Mouse (Mus musculus) forebrain, postnatal 0 days (tissue): Measurements from ENCODE around the gene Hexb. TPM values are rescaled to one million over a fixed set of nuclear protein-coding genes. Genes with fewer than 3 reads are reported as not detected.
"Not testable (repeated sequence)": the region's sequence is repeated elsewhere in the genome, so short reads cannot be mapped to it uniquely, and the experiment has no call there.

Experiments
- ATAC-seq: fragments of 200-750 bp; cut with Nextera tagmentation; 2 replicates; pipeline ENCODE4 v1.8.0; 2017; ENCODE audit warnings: mild to moderate bottlenecking, moderate library complexity
- DNase-seq: peaks from one replicate; pipeline ENCODE4 v3.0.0-alpha.2; 2015
- H3K27ac ChIP-seq: fragments of 300-500 bp; sonication (generic); 2 replicates; pipeline ENCODE4 v1.5.1; 2014; ENCODE audit warnings: low read depth, mild to moderate bottlenecking, antibody characterized with exemption, low read length, moderate library complexity, mixed read lengths
- H3K27me3 ChIP-seq: fragments of 300-500 bp; sonication (generic); 2 replicates; pipeline ENCODE4 v1.6.1; 2014; ENCODE audit warnings: mild to moderate bottlenecking, low read length, mixed read lengths; ENCODE audit not compliant: insufficient read depth
- H3K36me3 ChIP-seq: fragments of 300-500 bp; sonication (generic); 2 replicates; pipeline ENCODE4 v1.6.1; 2014; ENCODE audit warnings: mild to moderate bottlenecking, moderate library complexity; ENCODE audit not compliant: insufficient read depth
- H3K4me1 ChIP-seq: fragments of 300-500 bp; sonication (generic); 2 replicates; pipeline ENCODE4 v1.6.1; 2014; ENCODE audit warnings: antibody characterized with exemption; ENCODE audit not compliant: insufficient read depth
- H3K4me2 ChIP-seq: fragments of 300-500 bp; sonication (generic); 2 replicates; pipeline ENCODE4 v1.6.1; 2014; ENCODE audit warnings: low read depth, mild to moderate bottlenecking, moderate library complexity
- H3K4me3 ChIP-seq: fragments of 300-500 bp; sonication (generic); 2 replicates; pipeline ENCODE4 v1.5.1; 2014; ENCODE audit warnings: low read depth, low read length, mixed read lengths
- H3K9ac ChIP-seq: fragments of 300-500 bp; sonication (generic); 2 replicates; pipeline ENCODE4 v1.6.1; 2014; ENCODE audit warnings: mild to moderate bottlenecking
- H3K9me3 ChIP-seq: fragments of 300-500 bp; sonication (generic); 2 replicates; pipeline ENCODE4 v1.6.1; 2016; ENCODE audit warnings: low read length
- CTCF ChIP-seq: sonication (generic); IDR thresholded peaks from 2 replicates; pipeline ENCODE4 v1.5.1; 2016; ENCODE audit warnings: antibody characterized with exemption, control low read depth, low read depth
- WGBS: fragments of 180-500 bp; shearing (Covaris S2); extraction: QIAGEN DNeasy Blood & Tissue Kit; methylation state at CpG from one replicate; pipeline ENCODE4 v1.1.7; 2014; 5-methylcytosine and 5-hydroxymethylcytosine counted together
- polyA plus RNA-seq: library from polyadenylated mRNA; unstranded; fragments of >200 nt; fragmentation: Nextera tagmentation; extraction: Ambion mirVana; gene quantifications from 2 replicates; pipeline ENCODE4 v1.2.1, GENCODE M21; 2015
- total RNA-seq: library from RNA; depleted of rRNA; stranded (reverse); fragments of >200 nt; gene quantifications from 2 replicates; pipeline ENCODE4 v1.2.3, GENCODE M21; 2014; rRNA removed

Gene Hexb
- total and polyA plus RNA-seq, 2 experiments from 2014 or later: 50.6 to 54.3 TPM

DNA sequence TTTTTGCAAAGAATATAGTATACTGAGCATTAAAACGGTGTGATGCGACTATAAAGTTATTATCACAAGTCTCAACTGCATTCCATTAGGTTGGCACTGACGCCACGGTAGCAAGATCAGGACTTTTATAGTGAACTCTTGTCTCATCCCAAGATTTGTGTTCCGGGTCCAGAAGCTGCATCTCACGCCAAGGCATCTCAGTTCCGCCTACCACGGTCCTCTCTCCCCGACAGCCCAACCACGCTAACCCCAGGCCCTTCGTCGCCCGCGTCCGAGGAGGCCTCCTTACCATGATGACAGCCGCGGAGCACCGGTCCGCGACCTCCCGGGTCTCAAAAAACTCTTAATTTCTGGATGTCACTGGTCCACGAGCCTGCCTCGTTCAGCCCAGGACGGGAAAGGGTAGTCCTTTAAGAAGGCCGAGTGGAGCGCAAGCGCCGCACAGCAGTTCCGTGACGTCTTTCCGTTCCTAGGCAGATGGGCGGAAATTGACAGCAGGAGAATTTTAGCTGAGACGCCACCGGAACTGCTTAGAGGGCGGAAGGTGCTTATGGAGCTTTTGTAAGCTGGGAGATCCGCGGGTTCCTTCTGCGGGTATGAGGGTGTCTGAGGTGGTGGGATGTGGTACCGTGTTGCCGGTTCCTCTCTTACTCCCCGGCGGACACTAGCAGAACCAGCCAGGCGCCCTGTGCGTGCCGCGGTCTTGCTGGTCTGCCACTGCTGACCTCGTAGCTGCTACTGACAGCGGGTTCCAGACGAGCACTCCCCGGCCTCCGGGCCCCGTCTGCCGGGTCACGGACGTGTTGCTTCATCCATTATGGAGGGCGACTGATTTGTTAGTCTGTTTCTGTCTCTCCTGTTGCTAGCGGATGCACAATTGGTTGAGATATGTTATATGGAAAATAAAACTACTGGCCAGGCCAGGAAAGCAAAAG lies 60.4 kb downstream of the Hexb start, which contains the start of the genes Gfm2 and Nsa2:
Gene Gfm2, plus strand, starts transcription at position 472 of the 935 bp plus-strand sequence.
Gene Nsa2, minus strand, starts transcription at position 472 of the 935 bp plus-strand sequence.
- peaks cover 6% of the 10 kb centered on the region; the same call in 1 of the 2 replicates for H3K4me1 ChIP-seq
- no peak for TF ChIP-seq CTCF
- H3K27me3 ChIP-seq: no peaks in the 10 kb centered on the region
- H3K4me3 ChIP-seq: peak within 1 kb of the TSS; percentile 57
- H3K9me3 ChIP-seq: no peaks in the 10 kb centered on the region
- peak within 1 kb of the TSS; percentile 80 for H3K27ac ChIP-seq
- H3K36me3 ChIP-seq: peaks cover 16% of the 10 kb centered on the region
- H3K9ac ChIP-seq: peak within 1 kb of the TSS; percentile 78
- 2% methylated on average over 57 of the region's 57 CpGs for WGBS
- peak within 1 kb of the TSS; percentile 67 for H3K4me2 ChIP-seq
- DNase-seq: peak; percentile 96
- peak; percentile 99 for ATAC-seq

DNA sequence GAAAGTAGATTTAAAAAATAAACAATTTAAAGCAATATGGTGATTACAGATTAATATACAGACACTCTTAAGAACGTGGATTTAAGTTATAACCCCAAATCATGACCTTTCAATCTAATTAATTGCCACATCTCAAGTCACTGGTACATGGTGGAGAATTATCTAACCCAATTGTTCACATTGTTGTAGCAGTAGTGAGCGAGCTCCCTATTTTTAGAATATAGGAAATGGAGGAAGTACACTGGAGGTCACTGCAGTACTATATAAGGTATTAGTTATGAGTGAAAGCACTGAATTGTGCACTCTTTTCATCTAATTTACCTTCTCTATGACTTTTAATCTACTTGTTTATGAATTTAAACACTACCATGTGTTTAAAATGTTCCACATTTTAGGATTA lies 67.7 kb downstream of the Hexb start:
- H3K9ac ChIP-seq, H3K4me1 ChIP-seq: not testable (repeated sequence)
- WGBS: no CpG with 5 or more reads among the region's 2 CpGs

GRCm38 (mm10) chr13:97129654-97130053 lies 68.5 kb downstream of the Hexb start:
- WGBS: 89% methylated on average over 2 of the region's 4 CpGs
- not testable (repeated sequence) for ATAC-seq

More for the DNA sequence above, 67.7 kb downstream of the Hexb start:
- not testable (repeated sequence) for H3K9me3 ChIP-seq, DNase-seq, H3K27me3 ChIP-seq, H3K27ac ChIP-seq, ATAC-seq, H3K4me3 ChIP-seq, H3K4me2 ChIP-seq
- peaks cover 20% of the 10 kb centered on the region for H3K36me3 ChIP-seq

More at GRCm38 (mm10) chr13:97129654-97130053, 68.5 kb downstream of the Hexb start:
- H3K9ac ChIP-seq, H3K4me2 ChIP-seq, H3K4me3 ChIP-seq, DNase-seq, H3K9me3 ChIP-seq, H3K27ac ChIP-seq, H3K27me3 ChIP-seq, H3K4me1 ChIP-seq: not testable (repeated sequence)
- peaks cover 21% of the 10 kb centered on the region for H3K36me3 ChIP-seq

Other genes starting within 250 kb of the Hexb start
- gene 1700029F12Rik, start 164.0 kb downstream of the Hexb start, total RNA-seq: not detected in 2 replicates
- not detected in 2 replicates for gene 1700029F12Rik, start 164.0 kb downstream of the Hexb start, polyA plus RNA-seq
- gene Fam169a, start 131.1 kb downstream of the Hexb start, total RNA-seq: 34.0 and 40.4 TPM in 2 replicates
- gene Fam169a, start 131.1 kb downstream of the Hexb start, polyA plus RNA-seq: 13.1 and 18.5 TPM in 2 replicates
- 0.62 TPM in 1 of 2 replicates, not detected in the other for gene Gm6169, start 99.1 kb downstream of the Hexb start, total RNA-seq
- 1.0 and 1.7 TPM in 2 replicates for gene Gm6169, start 99.1 kb downstream of the Hexb start, polyA plus RNA-seq
- gene Gfm2, start 60.4 kb downstream of the Hexb start, total RNA-seq: 25.1 and 32.1 TPM in 2 replicates
- gene Gfm2, start 60.4 kb downstream of the Hexb start, polyA plus RNA-seq: 12.8 and 15.5 TPM in 2 replicates
- gene Nsa2, start 60.4 kb downstream of the Hexb start, total RNA-seq: 48.6 and 77.5 TPM in 2 replicates
- 43.5 and 52.1 TPM in 2 replicates for gene Nsa2, start 60.4 kb downstream of the Hexb start, polyA plus RNA-seq
- gene Enc1, start 42.7 kb upstream of the Hexb start, total RNA-seq: 423 and 513 TPM in 2 replicates
- gene Enc1, start 42.7 kb upstream of the Hexb start, polyA plus RNA-seq: 76.8 and 80.3 TPM in 2 replicates